Mouse (Mus musculus): ENCODE results near the gene C3. TPM values are rescaled to one million over a fixed set of nuclear protein-coding genes. Genes with fewer than 3 reads are reported as not detected.

The C3 gene
- total and polyA plus RNA-seq, 2 experiments from 2014 or later, result 0.78 to 1.8 TPM

DNA sequence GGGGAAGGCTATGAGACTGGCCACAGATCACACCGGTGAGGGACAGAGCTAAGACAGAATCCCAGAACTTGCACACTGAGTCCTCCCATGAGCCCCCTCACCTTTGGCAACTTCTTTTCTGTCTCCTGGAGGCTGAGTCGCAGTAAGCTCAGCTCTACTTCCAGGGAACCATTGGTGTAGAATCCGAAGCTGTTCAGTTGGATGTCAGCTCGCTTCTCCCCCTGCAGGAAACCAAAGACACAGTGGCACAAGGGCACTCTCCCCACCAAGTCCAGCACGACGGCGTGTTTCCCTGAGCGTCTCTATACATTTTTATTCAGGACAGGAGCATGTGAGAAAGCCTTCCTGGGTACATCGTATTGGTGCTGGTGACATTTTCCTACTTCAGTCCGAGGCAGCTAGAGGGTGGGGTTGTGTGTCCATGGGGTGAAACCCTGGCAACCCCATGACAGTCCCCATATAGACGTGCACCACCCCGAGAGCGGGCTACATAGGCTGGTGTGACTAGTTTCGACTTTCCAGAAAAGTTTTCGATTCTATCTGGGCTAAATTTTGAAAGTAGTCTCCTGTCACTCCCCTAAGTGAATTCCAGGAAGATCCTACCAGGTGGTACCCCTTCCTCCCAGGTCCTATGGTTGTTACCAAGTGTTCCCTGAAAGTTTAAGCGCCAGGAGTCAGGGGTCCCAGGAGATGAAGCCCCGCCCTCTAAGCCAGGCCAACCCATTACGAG is 18.9 kb upstream of the C3 start:
- no peak for ATAC-seq
- TF ChIP-seq CTCF (IDR thresholded peaks at IDR 0.05; ENCODE audit: low read depth), result peak; percentile 53
- 4% methylated on average over 18 of the region's 18 CpGs for WGBS

DNA sequence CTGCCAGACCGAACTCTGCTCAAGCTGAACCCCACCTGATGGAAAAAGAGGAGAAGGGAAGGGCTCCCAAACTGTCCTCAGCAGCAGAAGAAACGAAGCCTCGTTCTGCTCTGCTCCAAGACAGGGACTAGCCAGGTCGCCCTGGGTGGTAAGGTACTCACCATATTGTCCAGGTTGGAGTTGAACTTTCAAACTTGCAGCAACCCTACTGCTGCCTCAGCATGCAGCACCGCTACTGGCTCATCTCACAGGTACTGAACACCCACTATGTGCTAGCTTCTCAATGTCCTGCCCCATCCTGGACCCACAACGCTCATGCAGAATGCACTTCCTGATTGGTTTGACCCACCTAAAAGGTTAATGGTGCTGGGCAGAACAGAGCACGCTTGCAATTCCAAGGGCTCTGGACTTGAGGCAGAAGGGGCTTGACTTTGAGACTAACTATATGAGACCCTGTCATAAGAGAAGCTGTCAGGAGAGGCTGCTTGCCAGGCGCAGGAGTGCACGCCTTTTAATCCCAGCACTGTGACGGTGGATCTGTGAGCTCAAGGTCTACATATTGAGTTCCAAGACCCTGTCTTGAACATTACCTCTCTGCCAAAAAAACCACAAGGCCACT is 17.5 kb upstream of the C3 start:
- no peak for ATAC-seq
- Histone ChIP-seq H3K4me3 (ENCODE audit: low read length) (no peak overlapping the region), H3K4me2 (ENCODE audit: low read depth, low read length) (no peak overlapping the region), H3K36me3 (ENCODE audit: insufficient read depth, low read length) (peaks cover 5% of the 10 kb centered on the region; the same call in 1 of the 2 replicates), H3K4me1 (ENCODE audit: insufficient read depth, low read length) (peaks cover 15% of the 10 kb centered on the region), H3K27ac (no peak overlapping the region), H3K9ac (replicated peaks; ENCODE audit: low read length) (no peak overlapping the region), H3K27me3 (ENCODE audit: insufficient read depth, low read length) (no peaks in the 10 kb centered on the region), H3K9me3 (ENCODE audit: low read length) (no peaks in the 10 kb centered on the region)
- WGBS, result 92% methylated on average over 10 of the region's 10 CpGs
- TF ChIP-seq CTCF (IDR thresholded peaks at IDR 0.05; ENCODE audit: low read depth), result no peak
- DNase-seq (ENCODE audit: low spot score), result no peak

More for the DNA sequence above, 18.9 kb upstream of the C3 start:
- peak overlapping the region; percentile 81 for H3K9ac ChIP-seq (replicated peaks; ENCODE audit: low read length)
- H3K4me3 ChIP-seq (ENCODE audit: low read length), result peak overlapping the region; percentile 76
- 0 out of 2 replicates have a peak, but pooled peaks cover 1% of the 10 kb centered on the region for H3K36me3 ChIP-seq (ENCODE audit: insufficient read depth, low read length)
- no peaks in the 10 kb centered on the region for H3K9me3 ChIP-seq (ENCODE audit: low read length)
- peak overlapping the region; percentile 99 for H3K27ac ChIP-seq
- peaks cover 16% of the 10 kb centered on the region for H3K4me1 ChIP-seq (ENCODE audit: insufficient read depth, low read length)
- DNase-seq (ENCODE audit: low spot score), result peak; percentile 26
- peak overlapping the region; percentile 68 for H3K4me2 ChIP-seq (ENCODE audit: low read depth, low read length)
- H3K27me3 ChIP-seq (ENCODE audit: insufficient read depth, low read length), result no peaks in the 10 kb centered on the region

DNA sequence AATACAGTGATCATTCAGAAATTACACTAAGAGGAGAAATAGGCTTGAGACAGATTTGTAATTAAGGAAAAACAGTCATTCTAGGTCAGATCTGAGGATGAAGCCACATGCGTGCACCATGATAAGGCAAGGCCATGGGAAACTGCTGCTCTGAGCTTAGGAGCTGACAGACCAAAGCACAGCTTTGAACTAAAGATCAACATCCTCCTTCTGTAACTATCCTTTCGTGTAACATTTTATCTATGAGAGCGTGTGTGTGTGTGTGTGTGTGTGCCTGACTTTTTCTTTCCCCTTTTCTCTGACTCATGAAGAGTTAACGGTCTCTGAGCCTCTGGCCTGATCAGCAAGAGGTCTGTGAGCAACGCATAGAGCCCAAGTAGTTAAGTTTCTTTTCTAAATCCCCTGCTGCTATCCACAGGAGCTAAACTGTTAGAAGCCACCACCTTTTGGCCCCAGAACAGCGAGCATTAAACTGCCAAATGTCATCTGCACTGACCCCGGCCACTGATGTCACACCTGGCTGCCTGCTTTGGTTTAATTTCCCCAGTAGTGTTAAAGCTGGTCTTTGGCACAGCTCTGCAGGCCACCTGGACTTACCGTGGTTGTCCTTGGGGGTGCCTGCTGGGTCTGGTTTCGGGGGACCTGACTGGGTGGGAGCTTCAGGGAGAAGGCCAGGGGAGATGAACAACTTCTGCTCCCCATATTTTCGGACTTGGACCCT is 15.9 kb upstream of the C3 start:
- no peak for TF ChIP-seq CTCF (IDR thresholded peaks at IDR 0.05; ENCODE audit: low read depth)
- Histone ChIP-seq H3K27me3 (ENCODE audit: insufficient read depth, low read length) (no peaks in the 10 kb centered on the region), H3K27ac (no peak overlapping the region), H3K4me3 (ENCODE audit: low read length) (no peak overlapping the region), H3K36me3 (ENCODE audit: insufficient read depth, low read length) (peaks cover 5% of the 10 kb centered on the region; the same call in 1 of the 2 replicates), H3K9me3 (ENCODE audit: low read length) (no peaks in the 10 kb centered on the region), H3K4me1 (ENCODE audit: insufficient read depth, low read length) (peaks cover 5% of the 10 kb centered on the region), H3K9ac (replicated peaks; ENCODE audit: low read length) (no peak overlapping the region), H3K4me2 (ENCODE audit: low read depth, low read length) (no peak overlapping the region)
- 78% methylated on average over 10 of the region's 10 CpGs for WGBS
- DNase-seq (ENCODE audit: low spot score) (no peak), ATAC-seq (no peak)

DNA sequence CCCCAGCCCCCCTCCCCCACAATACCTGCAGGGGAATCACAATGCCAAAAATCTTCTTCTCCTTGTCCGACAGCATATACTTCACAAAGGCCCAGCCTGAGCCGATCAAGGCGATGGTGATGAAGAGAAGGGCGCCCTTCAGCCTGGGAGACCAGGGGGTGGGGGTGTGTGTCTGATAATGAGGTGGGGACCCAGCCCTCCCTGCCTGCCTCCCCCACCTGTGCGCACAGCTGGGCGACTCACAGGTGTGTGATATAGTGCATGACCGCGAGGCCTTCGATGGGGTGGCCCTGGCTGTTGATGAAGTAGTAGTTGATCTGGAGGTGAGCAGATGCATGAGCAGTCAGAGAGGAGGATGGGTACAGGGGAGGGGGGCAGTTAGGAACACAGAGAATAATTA is 9.2 kb upstream of the C3 start:
- Histone ChIP-seq H3K4me1 (ENCODE audit: insufficient read depth, low read length) (no peaks in the 10 kb centered on the region), H3K9me3 (ENCODE audit: low read length) (no peaks in the 10 kb centered on the region), H3K4me2 (ENCODE audit: low read depth, low read length) (no peak overlapping the region), H3K36me3 (ENCODE audit: insufficient read depth, low read length) (peaks cover 20% of the 10 kb centered on the region; the same call in 1 of the 2 replicates), H3K27ac (no peak overlapping the region), H3K4me3 (ENCODE audit: low read length) (no peak overlapping the region), H3K27me3 (ENCODE audit: insufficient read depth, low read length) (no peaks in the 10 kb centered on the region), H3K9ac (replicated peaks; ENCODE audit: low read length) (no peak overlapping the region)
- no peak for DNase-seq (ENCODE audit: low spot score)
- TF ChIP-seq CTCF (IDR thresholded peaks at IDR 0.05; ENCODE audit: low read depth), result no peak
- 0 out of 2 replicates have a peak, but pooled peaks have one; percentile 25 for ATAC-seq
- 87% methylated on average over 9 of the region's 9 CpGs for whole genome bisulfite sequencing

DNA sequence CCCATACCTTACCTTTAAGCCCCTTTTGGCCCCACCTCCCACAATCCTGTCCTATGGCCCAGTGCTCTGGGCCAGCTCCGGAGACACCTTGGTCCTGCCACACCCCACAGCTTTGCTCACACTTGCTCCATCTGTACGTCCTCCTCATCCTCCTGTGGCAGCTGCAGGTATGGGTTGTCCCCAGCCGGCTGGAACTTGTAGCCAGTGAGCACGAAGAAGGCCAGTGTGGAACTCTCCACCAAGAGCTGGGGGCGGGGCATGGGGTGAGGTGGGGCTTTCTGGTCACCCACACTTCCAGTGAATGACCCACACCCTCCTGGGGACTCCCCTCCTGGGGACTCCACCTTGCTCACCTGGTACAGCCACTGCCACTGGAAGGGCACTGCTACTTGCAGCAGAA is 7.9 kb upstream of the C3 start:
- Histone ChIP-seq H3K9me3 (ENCODE audit: low read length) (no peaks in the 10 kb centered on the region), H3K4me2 (ENCODE audit: low read depth, low read length) (no peak overlapping the region), H3K4me3 (ENCODE audit: low read length) (no peak overlapping the region), H3K9ac (replicated peaks; ENCODE audit: low read length) (no peak overlapping the region), H3K4me1 (ENCODE audit: insufficient read depth, low read length) (no peaks in the 10 kb centered on the region), H3K27me3 (ENCODE audit: insufficient read depth, low read length) (no peaks in the 10 kb centered on the region), H3K27ac (no peak overlapping the region), H3K36me3 (ENCODE audit: insufficient read depth, low read length) (peaks cover 14% of the 10 kb centered on the region; the same call in 1 of the 2 replicates)
- TF ChIP-seq CTCF (IDR thresholded peaks at IDR 0.05; ENCODE audit: low read depth), result no peak
- WGBS, result 91% methylated on average over 5 of the region's 5 CpGs
- no peak for DNase-seq (ENCODE audit: low spot score)
- no peak for ATAC-seq

DNA sequence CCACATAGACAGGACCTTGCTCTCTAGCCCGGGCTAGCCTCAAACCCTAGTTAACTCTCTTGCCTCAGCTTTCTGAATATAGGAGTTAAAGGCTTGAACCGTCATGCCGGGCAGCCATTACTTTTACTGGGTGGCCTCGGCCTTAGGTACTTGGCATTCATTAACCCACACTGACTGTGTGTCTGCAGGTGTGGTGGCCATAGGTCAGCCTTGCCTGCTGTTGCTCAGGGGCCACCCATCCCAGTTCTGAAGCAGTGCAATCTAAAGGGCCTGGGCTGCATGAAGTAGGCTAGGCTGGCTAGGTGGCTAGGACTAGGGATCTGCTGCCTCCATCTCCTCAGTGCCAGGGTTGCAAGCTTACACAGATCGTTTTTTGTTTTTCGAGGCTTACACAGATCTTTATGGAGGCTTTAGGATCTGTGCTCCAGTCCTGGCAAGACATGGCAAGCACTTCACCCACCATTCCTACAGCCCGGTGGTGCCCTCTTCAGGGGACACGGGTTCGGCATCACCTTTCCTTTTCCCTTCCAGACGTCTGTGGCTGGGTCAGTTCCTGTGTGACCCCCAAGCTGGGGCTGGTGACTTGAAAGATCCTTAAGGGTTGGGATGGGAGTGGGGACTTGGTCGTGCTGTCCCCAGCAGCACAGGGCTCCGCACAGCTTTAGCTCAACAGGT is 6.5 kb upstream of the C3 start:
- DNase-seq (ENCODE audit: low spot score) (no peak), ATAC-seq (no peak)
- 82% methylated on average over 12 of the region's 12 CpGs for WGBS
- Histone ChIP-seq H3K9me3 (ENCODE audit: low read length) (no peaks in the 10 kb centered on the region), H3K4me3 (ENCODE audit: low read length) (no peak overlapping the region), H3K36me3 (ENCODE audit: insufficient read depth, low read length) (peaks cover 14% of the 10 kb centered on the region; the same call in 1 of the 2 replicates), H3K4me2 (ENCODE audit: low read depth, low read length) (no peak overlapping the region), H3K4me1 (ENCODE audit: insufficient read depth, low read length) (no peaks in the 10 kb centered on the region), H3K27me3 (ENCODE audit: insufficient read depth, low read length) (no peaks in the 10 kb centered on the region), H3K27ac (no peak overlapping the region), H3K9ac (replicated peaks; ENCODE audit: low read length) (no peak overlapping the region)
- peak; percentile 14; the same call in 1 of the 2 replicates for TF ChIP-seq CTCF (IDR thresholded peaks at IDR 0.05; ENCODE audit: low read depth)

Data from hindbrain, postnatal 0 days (tissue).